Mouse (Mus musculus): ENCODE results near the gene Mettl21c.
"Not testable (repeated sequence)": the region's sequence is repeated elsewhere in the genome, so short reads cannot be mapped to it uniquely, and the experiment has no call there.

Gene Mettl21c

GRCm38 (mm10) chr1:44019934-44020333 is at the start of gene Mettl21c:
Gene Mettl21c (minus strand): TSS chr1:44020034.
- no peak for DNase-seq (ENCODE audit: low read depth, low spot score)

DNA sequence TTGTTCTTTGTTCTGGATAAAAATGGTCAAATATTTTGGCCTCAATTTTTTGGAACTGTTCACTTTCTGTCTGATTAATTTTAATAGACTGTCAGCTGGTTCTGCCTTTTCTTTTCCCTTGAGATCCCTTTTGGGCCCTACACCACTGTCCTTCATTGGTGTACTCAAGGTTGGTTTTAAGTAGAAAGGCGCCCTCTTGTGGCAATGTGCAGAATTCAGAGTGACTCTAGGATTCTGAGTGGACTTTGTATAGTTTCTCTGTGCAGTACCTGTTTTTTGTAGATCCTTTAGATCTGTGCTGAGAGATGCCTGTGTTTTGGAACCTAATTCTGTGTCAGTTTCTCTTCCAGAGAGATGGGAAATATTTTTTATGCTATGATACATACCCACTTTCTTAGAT is 44.8 kb upstream of the Mettl21c start:
- no peak for DNase-seq (ENCODE audit: low read depth, low spot score)

GRCm38 (mm10) chr1:44063439-44063838 is 43.6 kb upstream of the Mettl21c start:
- DNase-seq (ENCODE audit: low read depth, low spot score), result no peak

DNA sequence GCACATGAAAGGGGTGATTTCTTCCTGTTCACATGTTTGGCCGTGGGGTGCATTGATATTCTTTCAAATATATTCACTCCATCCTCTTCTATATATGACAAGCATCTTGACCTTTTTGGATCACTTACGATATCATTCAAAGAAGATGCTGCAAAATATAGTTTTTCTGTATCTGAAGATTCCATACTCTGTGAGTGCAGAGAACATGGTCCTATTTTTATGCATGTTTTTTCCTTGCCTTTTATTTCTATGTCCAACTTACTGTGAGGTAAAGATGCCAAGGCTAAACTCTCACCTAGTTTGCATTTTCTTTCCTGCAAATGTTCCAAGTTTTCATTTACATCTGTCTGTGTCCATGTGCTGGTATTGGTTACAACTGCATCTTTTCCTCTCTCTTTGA is 42.0 kb upstream of the Mettl21c start, which contains the start of gene Gm8251:
Gene Gm8251, minus strand, starts transcription at position 101 of the 400 bp plus-strand sequence.
- no peak for DNase-seq (ENCODE audit: low read depth, low spot score)

DNA sequence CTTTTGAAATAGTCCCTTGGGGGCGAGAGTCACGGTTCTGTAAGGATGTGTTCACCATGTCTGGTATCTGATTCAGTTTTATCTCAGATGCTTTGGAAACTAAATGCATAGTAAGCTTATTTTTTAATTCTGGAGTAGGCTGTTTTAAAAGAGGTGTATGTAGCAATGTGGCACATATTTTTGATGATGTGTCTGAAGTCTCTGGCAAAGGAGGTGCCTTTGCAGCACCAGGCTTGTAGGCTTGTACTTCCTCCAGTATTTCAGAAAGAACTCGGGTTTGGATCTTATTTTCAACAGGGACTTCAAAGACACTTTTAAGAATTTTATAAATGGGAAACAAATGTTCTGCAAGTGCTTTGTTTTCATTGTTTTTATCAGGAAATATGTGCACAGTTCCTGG is 38.0 kb upstream of the Mettl21c start:
- no peak for DNase-seq (ENCODE audit: low read depth, low spot score)

GRCm38 (mm10) chr1:44046556-44046955 is 26.7 kb upstream of the Mettl21c start:
- DNase-seq (ENCODE audit: low read depth, low spot score), result no peak

- not testable (repeated sequence) for DNase-seq (ENCODE audit: low read depth, low spot score)
Observed at GRCm38 (mm10) chr1:44045689-44046088, 25.9 kb upstream of the Mettl21c start.

- peak; percentile 1 for DNase-seq (ENCODE audit: low read depth, low spot score)
Observed at GRCm38 (mm10) chr1:44042555-44042915, 22.7 kb upstream of the Mettl21c start.

DNA sequence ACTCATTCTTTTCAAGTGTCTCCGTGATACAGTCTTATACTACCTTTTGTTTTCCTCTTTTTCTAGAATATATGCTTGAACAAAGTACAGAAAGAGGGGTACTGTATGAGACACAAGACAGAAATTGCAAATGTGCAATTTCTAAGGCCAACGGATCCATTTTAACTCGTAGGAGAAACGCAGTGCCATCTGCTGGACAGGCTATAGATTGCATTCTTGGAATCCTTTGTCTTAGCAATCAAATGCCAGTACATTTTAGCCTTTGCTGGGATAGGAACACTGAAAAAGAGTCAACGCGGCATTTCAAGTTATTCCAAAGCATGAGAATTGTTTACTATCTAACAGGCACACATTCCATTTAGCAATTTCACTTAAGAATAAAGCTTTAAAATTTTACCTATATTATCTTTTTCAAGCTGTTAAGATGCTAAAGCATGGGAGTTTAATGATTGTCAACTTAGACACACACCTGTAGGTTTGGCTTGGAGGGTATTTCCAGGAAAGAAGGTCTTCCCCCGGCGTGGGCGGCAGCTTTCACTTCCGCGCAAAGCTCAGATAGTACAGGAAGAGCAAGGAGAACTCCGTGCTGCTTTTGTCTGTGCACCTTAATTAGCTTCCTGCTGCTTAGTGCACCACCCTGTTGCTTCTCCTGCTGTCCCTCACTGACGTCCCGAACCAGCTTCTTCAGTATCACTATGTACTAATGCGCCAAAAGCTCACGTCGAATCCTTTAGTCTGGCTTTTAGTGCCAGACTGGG is 22.1 kb upstream of the Mettl21c start:
- peak; percentile 58 for DNase-seq (ENCODE audit: low read depth, low spot score)

DNA sequence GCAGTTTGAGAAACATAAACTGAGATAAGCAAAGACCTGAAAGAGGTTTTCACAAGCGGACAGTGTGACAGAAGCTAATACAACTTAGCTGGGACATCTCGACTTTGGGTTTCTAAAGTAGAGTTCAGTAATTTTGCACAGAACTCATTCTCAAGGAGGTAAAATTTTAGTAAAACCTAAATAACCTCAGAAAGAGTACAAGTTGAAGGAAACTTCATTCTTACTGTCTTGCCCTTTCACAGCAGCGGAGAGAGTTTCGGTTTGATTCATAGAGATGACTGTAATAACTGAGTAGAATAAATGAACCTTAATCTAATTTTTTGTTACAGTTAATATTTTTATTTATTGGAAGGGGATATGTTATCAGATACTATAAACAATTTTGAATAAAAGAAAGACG is 13.1 kb upstream of the Mettl21c start:
- no peak for DNase-seq (ENCODE audit: low read depth, low spot score)

GRCm38 (mm10) chr1:44032213-44032612 is 12.4 kb upstream of the Mettl21c start:
- no peak for DNase-seq (ENCODE audit: low read depth, low spot score)

DNA sequence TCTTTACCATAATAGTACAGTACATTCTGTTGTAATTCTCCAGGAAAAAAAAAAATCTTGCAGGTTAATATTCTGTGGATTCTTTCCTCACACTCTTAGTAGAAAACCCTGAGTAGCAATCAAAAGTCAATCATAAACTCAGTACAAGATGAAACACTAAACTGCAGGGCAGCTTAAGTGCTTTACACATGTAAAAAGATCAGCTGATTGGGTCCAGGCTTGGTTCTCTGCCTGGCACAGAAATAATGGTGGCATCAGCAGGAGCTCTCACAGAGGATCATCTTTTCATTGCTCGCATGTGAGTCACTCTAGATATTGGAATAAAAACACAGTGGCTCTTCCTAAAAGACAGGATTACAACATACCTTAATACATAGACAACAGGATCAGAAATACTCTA is 7.8 kb upstream of the Mettl21c start:
- no peak for DNase-seq (ENCODE audit: low read depth, low spot score)

DNA sequence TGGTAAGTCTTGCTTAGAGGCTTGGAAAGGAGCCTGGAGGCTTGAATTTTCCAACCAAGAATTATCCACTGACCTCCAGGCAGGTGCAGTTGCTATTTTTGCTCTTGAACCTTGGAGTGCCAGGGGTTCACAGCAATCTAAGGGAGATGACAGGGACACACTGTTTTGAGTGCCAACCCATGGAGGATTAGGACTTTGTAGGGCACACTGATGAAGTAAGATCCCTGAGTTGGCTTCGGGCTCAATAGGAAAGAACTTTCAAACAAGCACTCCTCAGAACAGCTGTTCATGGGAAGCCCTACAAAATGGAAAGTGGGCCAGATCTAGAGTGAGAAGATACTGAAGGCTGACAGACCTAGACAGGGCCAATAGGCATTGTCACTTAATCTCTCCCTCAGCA is 2.8 kb upstream of the Mettl21c start:
- no peak for DNase-seq (ENCODE audit: low read depth, low spot score)

GRCm38 (mm10) chr1:44015556-44015955 is 4.3 kb downstream of the Mettl21c start:
- DNase-seq (ENCODE audit: low read depth, low spot score), result no peak

GRCm38 (mm10) chr1:44004513-44004912 is 15.3 kb downstream of the Mettl21c start:
- DNase-seq (ENCODE audit: low read depth, low spot score), result no peak

DNA sequence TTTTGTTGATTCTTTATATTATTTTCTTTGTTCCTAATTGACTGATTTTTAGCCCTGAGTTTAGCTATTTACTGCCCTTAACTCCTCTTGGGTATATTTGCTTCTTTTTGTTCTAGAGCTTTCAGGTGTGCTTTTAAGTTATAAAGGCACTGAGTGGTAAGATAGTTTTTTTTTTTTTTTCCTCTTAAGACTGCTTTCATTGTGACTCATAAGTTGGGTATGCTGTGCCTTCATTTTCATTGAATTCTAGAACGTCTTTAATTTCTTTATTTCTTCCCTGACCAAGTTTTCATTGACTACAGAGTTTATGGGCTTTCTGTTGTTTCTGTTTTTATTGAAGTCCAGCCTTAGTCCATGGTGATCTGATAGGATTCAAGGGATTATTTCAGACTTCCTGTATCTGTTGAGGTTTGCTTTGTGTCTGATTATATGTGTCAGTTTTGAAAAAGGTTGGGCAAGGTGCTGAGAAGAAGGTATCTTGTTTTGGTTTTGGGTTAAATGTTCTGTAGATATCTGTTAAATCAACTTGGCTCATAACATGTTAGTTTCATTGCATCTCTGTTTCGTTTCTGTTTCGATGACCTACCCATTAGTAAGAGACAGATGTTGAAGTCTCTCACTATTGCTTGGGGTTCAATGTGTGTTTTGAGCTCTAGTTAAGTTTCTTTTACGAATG is 22.8 kb downstream of the Mettl21c start:
- DNase-seq (ENCODE audit: low read depth, low spot score), result no peak

DNA sequence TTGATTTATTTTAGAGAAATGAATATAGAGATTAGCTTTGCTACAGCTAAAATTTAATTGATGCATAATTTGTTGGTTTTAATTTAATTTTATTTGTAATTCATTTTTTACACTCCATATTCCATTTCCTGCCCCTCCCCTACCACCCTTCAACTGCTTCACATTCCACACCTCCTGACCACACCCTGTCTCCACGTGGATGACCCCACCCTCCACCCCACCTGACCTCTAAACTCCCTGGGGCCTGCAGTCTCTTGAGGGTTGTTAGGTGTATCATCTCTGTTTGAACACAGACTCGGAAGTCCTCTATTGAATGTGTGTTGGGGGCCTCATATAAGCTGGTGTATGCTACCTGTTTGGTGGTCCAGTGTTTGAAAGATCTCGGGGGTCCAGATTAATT is 48.7 kb downstream of the Mettl21c start:
- no peak for DNase-seq (ENCODE audit: low read depth, low spot score)

GRCm38 (mm10) chr1:43969361-43969760 is 50.5 kb downstream of the Mettl21c start:
- no peak for DNase-seq (ENCODE audit: low read depth, low spot score)

DNA sequence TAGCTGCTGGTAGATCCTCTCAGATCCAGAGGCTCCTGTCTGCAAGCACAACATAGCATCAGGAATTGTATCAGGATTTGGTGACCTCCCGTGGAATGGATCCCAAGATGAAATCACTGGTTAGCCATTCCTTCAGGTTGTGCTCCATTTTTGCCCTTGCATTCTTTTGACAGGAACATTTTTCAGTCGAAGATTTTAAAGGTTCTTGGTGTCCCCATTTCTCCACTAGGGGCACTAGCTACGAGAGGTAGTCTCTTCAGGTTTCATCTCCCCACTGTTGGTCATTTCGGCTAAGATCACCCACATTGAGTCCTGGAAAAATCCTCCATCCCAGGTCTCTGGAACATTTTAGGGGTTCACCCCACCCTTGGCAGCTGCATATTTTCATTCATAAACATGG is 53.1 kb downstream of the Mettl21c start:
- no peak for DNase-seq (ENCODE audit: low read depth, low spot score)

GRCm38 (mm10) chr1:43964381-43964780 is 55.5 kb downstream of the Mettl21c start:
- DNase-seq (ENCODE audit: low read depth, low spot score), result no peak

Data from brain, embryonic 18.5 days (tissue).